Mouse (Mus musculus) layer of hippocampus, adult 2 months (tissue): Measurements from ENCODE around the gene Gid4. TPM values are rescaled to one million over a fixed set of nuclear protein-coding genes. Genes with fewer than 3 reads are reported as not detected.
"Not testable (repeated sequence)": the region's sequence is repeated elsewhere in the genome, so short reads cannot be mapped to it uniquely, and the experiment has no call there.

ENCODE experiments used
- DNase-seq, 2 experiments: peaks; one replicate each; pipeline ENCODE4 v3.0.0; 2022; ENCODE audit warnings: low spot score in 2 of 2
- H3K27ac ChIP-seq: fragments of 200-600 bp; 2 replicates; pipeline ENCODE4 v1.8.1; 2022
- H3K4me3 ChIP-seq: fragments of 200-600 bp; 2 replicates; pipeline ENCODE4 v1.8.1; 2022; ENCODE audit warnings: mild to moderate bottlenecking
- CTCF ChIP-seq: fragments of 200-600 bp; conservative IDR thresholded peaks from 2 replicates; pipeline ENCODE4 v1.8.1; 2022; ENCODE audit warnings: antibody characterized with exemption, mild to moderate bottlenecking, moderate library complexity
- total RNA-seq, 2 experiments: library from RNA; stranded (reverse); gene quantifications; 2 replicates each; pipeline ENCODE4 v1.2.3; 2021

Gid4 gene
- total RNA-seq, 2 experiments from 2014 or later: 48.8 to 51.1 TPM

DNA sequence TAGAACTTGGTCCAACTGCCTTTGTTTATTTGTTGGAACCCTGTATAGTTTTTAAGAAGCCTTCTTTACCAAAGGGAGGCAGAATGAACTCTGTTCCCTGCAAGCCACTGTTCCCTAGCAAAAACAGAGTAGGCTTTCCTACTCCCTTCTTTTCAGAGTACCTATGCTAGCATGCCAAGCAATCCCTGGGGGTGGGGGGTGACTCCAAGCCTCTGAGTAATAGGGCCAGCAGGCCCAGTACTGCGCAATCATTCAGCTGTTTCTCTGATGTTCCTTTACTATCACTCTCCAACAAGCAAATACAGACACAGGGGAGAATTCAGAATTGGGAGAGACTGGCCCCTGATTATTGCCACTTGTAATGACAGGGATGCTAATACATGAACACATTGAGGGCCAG lies 10.3 kb upstream of the Gid4 start:
- no peak for DNase-seq
- Histone ChIP-seq H3K27ac (peak overlapping the region; percentile 30; the same call in 1 of the 2 replicates), H3K4me3 (no peak overlapping the region)
- no peak for TF ChIP-seq CTCF

DNA sequence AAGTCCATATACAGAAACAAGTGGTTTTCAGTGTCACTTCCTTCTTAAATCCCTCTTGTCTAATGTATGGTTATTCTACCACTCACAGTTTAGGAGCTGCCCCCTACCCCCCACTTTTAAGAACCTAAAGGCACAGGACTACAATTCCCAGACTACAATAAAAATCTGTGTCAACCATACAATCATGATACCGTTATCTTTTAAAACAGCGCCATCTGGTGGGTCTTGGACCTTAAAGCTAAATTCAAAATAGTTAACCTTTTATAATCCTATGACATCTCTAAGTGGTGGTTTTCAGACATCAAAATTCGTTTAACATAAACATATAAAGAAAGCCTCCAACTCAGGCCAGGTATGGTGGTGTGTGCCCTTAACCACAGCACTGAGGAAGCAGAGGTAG lies 4.8 kb upstream of the Gid4 start:
- TF ChIP-seq CTCF: peak; percentile 86
- DNase-seq: peak; percentile 67 to 81
- H3K4me3 ChIP-seq: no peak overlapping the region
- no peak overlapping the region for H3K27ac ChIP-seq

DNA sequence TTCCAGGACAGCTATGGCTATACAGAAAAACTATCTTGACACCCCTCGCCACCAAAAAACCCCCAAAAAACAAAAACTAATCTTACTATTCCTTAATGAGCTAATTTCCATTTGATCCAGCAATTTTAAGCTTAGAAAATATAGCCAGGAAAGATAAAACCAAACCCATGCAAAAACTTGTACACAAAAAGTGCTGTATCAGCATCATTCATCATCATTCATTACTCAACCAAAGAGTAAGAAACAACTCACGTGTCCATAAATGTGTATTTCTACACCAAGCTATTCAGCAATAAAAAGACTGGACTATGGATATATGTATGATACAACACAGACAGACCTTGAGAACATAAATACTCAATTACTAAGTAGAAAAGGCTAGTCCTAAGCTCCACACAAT lies 4.0 kb upstream of the Gid4 start:
- H3K4me3 ChIP-seq: no peak overlapping the region
- no peak for DNase-seq
- no peak for TF ChIP-seq CTCF
- no peak overlapping the region for H3K27ac ChIP-seq

DNA sequence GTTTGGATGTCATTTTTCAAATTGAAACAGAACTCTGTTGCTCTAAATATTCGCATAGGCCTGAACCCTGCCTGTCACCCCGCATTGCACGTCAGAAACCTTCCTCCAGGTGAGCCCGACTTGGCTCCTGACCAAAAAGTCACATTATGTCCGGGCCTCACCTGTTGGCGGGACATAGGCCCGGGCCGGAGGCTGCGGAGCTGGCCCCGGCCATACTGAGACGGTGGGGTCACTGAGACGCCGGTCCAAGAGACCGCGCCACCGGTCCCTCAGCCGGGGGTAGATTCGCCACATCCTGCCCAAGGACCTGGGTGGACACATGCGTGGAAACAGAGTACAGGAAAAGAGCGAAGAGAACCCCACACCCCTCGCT lies 369 bp upstream of the Gid4 start:
- peak overlapping the region; percentile 91 for H3K27ac ChIP-seq
- no peak for DNase-seq
- peak overlapping the region; percentile 93 for H3K4me3 ChIP-seq
- TF ChIP-seq CTCF: no peak

DNA sequence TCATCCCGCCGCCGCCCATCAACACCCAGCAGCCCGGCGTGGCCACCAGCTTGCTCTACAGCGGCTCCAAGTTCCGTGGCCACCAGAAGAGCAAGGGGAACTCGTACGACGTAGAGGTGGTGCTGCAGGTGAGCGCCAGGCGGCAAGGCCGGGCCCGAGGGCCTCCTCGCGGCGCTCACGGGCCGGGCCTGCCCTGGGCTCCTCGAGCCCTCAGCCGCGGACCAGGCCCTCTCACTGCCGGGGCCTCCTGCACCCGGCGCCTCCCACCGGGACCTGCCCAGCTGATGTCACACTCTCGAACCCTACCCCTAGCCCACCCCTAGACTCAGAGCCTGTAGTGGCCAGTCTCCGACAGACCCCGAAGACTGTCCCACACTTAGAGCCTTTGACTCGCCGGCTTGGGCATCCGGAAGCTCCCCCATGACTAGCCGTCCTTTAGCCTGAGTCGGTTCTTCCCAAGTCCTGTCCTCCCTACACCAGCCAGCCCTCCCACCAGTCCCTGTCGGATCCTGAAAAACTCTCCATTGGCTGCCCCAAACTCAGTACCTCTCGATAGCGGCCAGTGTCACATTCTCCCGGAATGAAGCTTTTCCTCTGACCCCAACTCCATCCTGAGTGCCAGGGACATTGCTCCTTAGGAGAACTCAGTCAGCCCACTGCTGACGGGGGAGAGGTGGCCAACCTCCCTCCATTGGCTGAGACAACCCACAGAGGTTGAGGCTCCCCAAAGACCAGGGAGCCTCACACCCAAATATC lies 950 bp downstream of the Gid4 start, which contains the start of gene Atpaf2:
Atpaf2 (minus strand) TSS at position 741 of the 756 bp plus-strand sequence.
- DNase-seq: no peak
- Histone ChIP-seq H3K4me3 (peak within 1 kb of the TSS; percentile 93), H3K27ac (peak within 1 kb of the TSS; percentile 91)
- TF ChIP-seq CTCF: no peak

DNA sequence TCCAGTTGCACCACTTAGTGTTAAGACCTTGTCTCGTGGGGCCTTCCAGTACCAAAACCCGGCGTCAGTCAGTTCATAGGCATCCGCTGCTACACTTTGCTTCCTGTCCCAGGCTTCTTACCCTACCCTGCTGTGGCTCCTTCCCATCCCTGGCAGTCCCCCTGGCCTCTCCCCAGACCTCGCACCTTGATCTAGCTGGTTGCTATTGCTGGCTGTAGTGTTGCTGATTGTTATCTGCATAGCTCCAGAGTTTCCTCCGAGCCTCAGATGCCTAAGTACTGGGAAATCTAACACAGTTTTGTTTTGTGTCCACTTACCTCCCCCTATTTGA lies 1.5 kb downstream of the Gid4 start:
- Histone ChIP-seq H3K27ac (peak overlapping the region; percentile 91), H3K4me3 (peak overlapping the region; percentile 93)
- no peak for TF ChIP-seq CTCF
- no peak for DNase-seq

DNA sequence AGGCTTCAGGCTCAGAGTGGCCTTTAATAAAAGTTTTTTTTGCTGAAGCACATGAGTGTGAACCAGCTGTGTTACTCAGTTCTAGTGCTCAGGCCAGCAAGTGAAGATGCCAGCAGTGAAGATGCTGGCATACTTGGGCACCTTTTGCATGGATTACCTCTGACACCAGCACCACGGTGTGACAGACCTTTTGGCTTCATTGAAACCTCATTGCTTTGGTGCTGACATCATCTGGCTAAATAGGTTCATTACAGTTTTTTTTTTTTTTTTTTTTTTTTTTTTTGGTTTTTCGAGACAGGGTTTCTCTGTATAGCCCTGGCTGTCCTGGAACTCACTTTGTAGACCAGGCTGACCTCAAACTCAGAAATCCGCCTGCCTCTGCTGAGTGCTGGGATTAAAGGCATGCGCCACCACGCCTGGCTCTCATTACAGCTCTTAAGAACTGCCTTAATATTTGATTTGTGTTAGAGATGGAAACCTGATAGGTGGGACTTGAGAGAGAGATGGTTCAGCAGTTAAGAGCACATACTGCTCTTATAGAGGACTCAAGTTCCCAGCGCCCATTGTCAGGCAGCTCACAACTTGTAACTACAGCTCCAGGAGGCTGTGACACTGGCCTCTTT lies 5.2 kb downstream of the Gid4 start:
- TF ChIP-seq CTCF: peak; percentile 53
- no peak overlapping the region for H3K4me3 ChIP-seq
- DNase-seq: no peak
- H3K27ac ChIP-seq: no peak overlapping the region

DNA sequence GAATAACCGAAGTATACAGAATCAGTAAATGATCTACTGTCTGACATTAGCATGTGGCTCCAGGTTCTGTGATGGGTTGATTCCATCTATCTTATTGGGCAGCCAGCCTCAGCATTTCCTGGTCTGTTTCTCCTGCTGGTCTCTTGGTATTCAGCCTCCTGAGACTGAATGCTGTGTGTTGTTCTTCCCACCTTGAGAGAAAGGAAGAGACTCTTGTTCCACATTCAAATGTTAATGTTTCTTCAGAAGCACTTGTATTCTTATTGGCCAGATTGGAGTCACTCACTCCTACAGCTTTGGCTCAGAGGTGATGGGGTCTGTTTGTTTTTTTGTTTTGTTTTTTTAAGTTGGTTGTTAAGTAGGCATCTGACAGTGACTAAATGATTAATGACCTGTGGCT lies 6.1 kb downstream of the Gid4 start:
- no peak overlapping the region for H3K4me3 ChIP-seq
- no peak overlapping the region for H3K27ac ChIP-seq
- DNase-seq: no peak
- TF ChIP-seq CTCF: no peak

DNA sequence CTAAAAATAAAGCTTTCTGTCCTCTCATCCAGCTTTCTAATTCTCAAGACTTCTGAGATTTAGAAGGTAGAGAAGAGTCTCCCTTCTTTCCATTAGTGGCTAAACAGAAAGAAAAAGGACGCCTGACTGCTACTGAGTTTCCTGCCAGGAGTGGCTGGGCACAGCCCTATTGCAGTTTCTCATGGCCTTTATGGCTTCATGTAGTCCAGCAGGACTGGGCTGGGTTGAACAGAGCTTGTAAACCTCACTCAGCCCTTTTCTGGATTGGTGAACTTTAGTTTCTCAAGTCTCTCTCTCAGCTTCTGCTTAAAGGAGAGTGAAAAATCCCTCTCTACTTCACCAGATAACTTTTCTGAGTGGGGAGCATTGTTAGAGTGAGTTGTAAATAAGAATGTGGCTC lies 9.5 kb downstream of the Gid4 start:
- no peak overlapping the region for H3K4me3 ChIP-seq
- no peak for TF ChIP-seq CTCF
- H3K27ac ChIP-seq: no peak overlapping the region
- no peak for DNase-seq

DNA sequence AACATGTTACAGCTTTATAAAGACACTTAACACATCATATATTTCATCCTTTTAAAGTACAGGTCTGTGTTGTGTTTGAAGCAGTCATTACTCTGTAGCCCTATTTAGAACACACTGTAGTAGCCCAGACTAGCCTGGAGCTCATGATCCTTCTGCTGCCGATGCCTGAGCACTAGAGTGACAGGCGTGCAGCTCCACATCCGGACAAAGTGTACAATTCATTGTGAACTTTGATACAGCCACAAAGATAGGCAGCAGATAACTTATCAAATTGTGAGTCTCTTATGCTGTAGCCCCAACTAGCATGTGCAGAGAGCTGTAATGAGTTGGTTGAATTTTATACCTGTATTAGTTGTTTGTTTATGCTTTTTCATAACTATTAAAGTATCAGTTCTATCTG lies 10.7 kb downstream of the Gid4 start:
- no peak for TF ChIP-seq CTCF
- no peak for DNase-seq
- Histone ChIP-seq H3K27ac (no peak overlapping the region), H3K4me3 (no peak overlapping the region)

DNA sequence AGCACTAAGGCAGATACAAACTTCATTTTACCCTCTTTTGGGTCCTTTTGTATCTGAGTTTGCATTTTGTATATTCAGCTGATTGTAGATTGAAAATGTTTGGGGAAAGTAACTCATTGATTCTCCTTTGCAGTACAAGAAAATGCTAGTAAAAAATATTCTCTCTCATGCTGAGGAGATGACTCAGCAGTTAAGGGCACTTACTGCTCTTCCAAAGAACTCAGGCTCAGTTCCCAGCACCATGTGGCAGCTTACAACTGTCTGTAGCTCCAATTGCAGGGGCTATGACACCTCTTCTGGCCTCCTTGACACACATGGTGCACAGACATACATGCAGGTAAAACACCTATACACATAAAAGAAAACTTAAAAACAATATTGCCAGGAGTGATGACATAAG lies 16.6 kb downstream of the Gid4 start:
- no peak for DNase-seq
- no peak overlapping the region for H3K27ac ChIP-seq
- TF ChIP-seq CTCF: no peak
- H3K4me3 ChIP-seq: no peak overlapping the region

DNA sequence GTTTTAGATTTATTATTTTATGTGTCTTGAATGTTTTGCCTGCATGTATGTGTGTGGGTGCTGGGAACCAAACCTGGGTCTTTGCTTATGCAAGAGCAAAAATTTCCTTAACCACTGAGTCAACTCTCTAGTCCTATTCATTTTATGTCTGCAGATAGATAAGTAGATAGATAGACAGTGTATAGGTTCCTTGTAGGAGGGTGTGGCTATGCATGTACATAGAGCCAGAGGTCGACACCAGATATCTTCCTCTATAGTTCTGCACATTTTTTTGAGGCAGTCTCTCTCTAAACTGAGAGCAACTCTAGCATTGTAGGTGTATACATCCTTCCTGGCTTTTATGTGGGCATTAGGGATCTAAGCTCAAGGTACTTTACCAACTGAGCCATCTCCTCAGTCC lies 18.2 kb downstream of the Gid4 start:
- no peak for DNase-seq
- Histone ChIP-seq H3K4me3 (no peak overlapping the region), H3K27ac (no peak overlapping the region)
- no peak for TF ChIP-seq CTCF

DNA sequence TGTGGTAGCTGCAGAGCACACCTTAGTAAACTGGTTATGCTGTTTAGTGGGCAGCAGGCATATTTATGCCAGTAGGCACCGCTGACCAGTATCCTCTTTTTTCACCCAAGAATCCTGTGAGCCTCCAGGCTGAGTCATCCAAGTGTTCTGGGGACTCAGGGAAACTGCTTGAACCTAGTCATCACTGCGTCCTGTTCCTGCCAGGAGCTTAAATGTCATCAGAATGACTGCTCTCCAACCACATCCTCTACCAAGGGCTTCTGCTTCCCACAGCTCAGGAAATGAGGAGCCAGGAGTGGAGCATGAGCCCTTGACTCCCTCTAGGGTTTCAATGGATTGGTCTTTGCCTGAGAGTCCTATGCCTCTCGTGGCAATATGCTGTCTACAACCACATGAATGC lies 19.7 kb downstream of the Gid4 start:
- H3K27ac ChIP-seq: no peak overlapping the region
- TF ChIP-seq CTCF: no peak
- H3K4me3 ChIP-seq: no peak overlapping the region
- no peak for DNase-seq

DNA sequence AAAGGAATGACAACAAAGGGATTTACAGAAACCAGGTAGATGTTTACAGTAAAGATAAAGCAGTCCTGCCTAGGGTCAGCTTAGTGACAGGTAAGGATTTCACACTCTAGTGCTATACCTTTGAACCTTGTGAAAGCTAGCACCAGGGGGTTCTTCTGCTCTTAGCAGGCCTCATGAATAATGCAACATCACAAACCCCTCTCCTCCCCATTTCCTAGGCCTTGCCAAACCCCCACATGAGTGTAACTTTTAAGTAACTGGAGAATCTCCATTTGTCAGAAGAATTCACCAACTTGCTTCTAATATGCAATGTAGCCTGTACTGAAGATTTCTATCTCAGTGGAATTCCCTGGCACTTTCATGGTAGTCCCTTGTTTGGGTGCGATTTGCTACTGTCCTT lies 22.7 kb downstream of the Gid4 start:
- not testable (repeated sequence) for H3K27ac ChIP-seq, DNase-seq, H3K4me3 ChIP-seq

DNA sequence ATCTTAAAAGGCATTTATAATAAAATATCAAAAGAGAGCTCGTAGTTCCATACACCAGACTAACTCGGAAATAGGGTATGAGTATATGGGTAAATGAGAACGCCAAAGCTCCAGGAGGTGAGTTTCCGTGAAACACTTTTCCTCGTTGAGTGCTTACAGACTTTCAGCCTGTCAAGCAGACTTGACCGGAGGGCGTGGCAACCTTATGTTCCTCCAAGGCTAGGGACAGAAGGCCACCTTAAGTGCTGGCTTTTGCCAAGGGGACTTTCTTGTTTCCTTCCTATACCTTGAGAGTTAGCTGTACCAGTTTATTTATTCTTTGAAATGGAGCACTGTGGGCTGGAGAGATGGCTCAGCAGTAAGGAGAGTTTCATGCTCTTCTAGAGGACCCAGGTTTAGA lies 23.2 kb downstream of the Gid4 start:
- no peak for TF ChIP-seq CTCF
- Histone ChIP-seq H3K4me3 (no peak overlapping the region), H3K27ac (no peak overlapping the region)
- no peak for DNase-seq
